Mouse (Mus musculus) thymus, postnatal 25 days (tissue): Measurements from ENCODE around the gene Melk.
A peak's percentile ranks its signal among the peaks of the same experiment; 100 is the strongest.

Experiments used
- DNase-seq: peaks from one replicate; pipeline ENCODE4 v3.0.0; 2022

The Melk gene

DNA sequence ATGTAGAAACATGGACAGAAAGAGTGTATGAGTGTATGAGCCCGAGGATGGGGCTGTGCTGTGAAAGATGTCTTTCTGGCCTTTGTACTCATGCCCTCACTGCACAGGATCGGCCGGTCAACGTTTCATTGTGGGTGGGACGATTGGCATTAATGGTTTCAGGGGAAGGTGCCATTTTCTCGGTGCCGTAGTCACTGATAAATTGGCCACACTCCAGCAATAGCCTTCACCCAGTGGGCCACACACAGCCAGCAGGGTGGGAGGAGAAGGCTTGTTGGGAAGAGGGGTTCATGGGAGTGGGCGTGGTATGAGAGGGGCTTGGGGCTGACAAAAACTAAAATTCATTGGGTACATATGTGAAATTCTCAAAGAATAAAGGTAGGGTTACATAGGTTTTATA lies 34.3 kb downstream of the Melk start:
- DNase-seq = no peak

GRCm38 (mm10) chr4:44361670-44362069 lies 61.0 kb downstream of the Melk start:
- no peak for DNase-seq

- DNase-seq = no peak
Measured at GRCm38 (mm10) chr4:44363434-44364013, 62.8 kb downstream of the Melk start.

DNA sequence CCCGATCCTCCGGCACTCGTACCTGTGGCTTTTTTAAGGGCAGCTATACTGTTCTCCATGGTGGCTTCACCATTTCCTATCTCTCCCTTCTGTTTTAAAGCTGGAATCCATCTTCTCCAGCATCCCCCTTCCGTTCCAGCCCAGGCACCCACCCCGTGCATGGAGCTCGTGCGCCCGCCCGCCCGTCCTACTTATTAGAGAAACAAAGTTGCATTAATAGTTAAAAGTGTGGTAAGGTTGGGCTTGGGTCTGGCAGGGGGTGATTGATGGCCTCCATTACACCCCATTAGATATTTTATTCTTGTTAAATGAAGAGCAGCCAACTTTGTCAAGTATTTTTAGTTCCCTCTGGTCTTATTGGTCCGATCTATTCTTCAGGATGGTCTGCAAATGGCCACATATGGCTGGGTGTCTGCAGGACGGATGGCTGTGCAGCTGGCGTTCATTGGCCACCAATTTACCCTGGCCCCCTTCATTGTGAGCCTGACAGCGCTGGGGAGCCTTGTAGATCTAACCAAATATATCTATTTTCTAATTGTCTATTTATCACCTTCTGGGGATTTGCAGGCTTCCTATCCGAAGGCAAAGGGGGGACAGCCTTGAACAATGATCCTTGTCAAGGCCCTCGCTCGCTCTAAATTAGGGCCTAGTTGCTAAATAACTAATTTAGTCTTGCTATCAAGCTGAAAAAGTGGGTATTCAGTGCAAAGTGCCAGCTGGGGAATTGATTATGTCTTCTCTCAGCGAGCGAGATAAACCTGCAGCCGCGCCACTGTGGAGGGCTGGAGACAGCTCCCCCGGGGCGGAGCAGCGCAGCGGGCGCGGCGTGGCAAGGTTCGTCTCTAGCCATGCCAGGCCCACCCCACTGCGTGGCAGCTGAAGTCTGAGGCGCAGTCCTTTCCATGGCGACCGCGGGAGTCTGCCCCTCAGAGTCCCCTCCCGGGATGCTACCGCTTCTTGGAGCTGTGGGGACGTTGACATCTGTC lies 91.8 kb downstream of the Melk start:
- no peak for DNase-seq

- peak; percentile 38 for DNase-seq
Measured at GRCm38 (mm10) chr4:44402607-44403006, 101.9 kb downstream of the Melk start.

- no peak for DNase-seq
Measured at GRCm38 (mm10) chr4:44404487-44404886, 103.8 kb downstream of the Melk start.
